Mouse (Mus musculus) thymus, postnatal 4 days (tissue): ENCODE data around the gene Stxbp1.

ENCODE experiments used
- DNase-seq: peaks from one replicate; pipeline ENCODE4 v3.0.0; 2021

Stxbp1 gene

DNA sequence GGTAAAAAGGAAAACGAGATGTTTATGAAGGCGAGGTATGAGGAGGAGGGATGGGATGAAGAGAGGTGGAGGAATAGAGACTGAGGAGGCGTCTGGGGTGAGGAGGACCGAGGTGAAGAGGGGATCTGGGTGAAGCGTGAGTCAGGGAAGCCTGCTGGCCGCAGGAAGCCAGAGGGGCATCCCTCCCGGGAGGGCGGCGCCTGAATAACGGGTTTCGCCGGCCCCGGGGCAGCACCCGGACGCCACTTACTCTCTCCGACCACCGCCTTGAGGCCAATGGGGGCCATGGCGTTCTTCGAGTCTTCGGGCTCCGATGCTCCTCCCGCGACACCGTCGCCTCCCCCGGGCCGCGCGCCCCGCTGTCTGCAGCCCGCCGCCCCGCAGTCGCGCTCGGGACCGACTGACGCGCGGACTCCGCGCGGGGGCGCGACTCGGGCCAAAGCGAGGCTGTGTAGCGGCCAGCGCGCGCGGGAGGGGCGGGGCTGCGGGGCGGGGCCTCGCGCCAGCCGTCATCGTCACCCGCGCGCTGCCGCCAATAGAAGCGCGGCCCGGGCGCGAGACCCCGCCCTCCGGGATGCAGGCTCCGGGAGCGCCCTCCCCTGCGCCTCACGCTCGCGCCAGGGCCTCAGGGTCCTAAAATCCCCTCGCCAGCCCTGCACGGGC is at the start of gene Stxbp1:
Gene Stxbp1 (minus strand): TSS at position 441 of the 663 bp plus-strand sequence.
- DNase-seq, result peak; percentile 95

- no peak for DNase-seq
These were observed 49.6 kb upstream of the Stxbp1 start for GRCm38 (mm10) chr2:32896507-32897147.

DNA sequence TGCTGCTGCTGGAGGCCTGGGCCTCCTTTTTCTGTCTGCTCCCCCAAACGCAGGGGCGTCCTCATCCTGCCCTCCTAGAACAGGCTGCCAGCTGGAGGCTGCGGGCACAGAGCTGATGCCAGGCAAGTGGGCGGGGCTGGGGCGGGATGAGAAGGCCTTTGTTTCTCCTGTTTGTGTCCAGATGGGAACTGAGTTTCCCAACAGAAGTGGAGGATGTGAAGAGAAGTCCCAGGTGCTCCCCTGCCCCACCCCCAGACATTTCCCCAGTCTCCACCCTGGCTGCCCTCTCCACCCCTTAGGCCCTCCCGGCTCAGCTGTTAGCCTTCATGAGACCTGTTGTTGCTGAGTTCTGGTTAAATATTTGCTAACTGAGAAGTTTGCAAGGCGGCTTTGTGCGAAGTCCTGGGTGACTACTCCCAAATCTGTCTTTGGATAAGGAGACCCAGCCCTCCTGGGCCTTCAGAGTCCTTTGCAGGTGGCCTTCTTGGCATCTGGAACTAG is 48.6 kb upstream of the Stxbp1 start:
- no peak for DNase-seq

DNA sequence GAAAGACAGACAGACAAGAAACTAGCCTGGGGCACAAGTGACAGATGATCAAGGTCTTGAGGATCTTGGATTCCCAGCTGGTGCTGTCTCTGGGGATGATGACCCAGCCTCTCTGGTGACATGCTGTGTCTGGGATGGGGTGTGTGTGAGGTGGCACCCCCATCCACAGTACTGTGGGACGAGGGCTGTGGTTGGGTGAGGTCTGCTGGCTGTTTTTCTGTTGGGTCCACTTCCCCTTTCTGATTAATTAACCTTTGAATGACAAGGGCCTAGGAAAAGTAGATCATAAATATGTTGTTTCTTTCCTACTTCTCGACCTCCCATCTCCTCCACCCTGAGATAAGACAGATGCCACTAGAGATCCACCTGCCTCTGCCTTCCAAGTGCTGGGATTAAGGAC is 47.1 kb upstream of the Stxbp1 start:
- DNase-seq, result no peak

GRCm38 (mm10) chr2:32892490-32892889 is 45.4 kb upstream of the Stxbp1 start:
- DNase-seq, result no peak

GRCm38 (mm10) chr2:32891278-32891677 is 44.2 kb upstream of the Stxbp1 start:
- no peak for DNase-seq

- DNase-seq, result no peak
These were observed 43.2 kb upstream of the Stxbp1 start for GRCm38 (mm10) chr2:32890280-32890679.

GRCm38 (mm10) chr2:32888551-32888950 is 41.5 kb upstream of the Stxbp1 start:
- no peak for DNase-seq

DNA sequence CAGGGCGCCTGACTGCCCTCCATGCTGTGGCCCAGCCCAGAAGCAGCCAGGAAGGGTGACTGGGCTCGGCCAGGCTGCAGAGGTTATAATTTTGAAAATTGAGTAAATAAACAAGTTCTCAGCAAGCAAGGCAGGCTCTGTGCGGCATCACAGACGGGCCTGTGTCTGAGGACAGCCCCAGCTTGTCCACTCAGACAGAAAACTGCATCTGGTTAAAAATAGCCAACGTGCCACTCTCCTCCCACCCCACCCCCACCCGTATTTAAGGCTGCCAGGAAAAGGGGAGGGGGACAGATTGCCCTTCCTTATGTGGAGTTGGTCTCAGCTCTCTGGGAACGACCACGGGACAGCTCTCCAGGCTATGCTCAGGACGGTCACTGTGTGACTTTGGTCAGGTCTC is 41.0 kb upstream of the Stxbp1 start:
- no peak for DNase-seq

GRCm38 (mm10) chr2:32884745-32885144 is 37.7 kb upstream of the Stxbp1 start:
- no peak for DNase-seq

- peak; percentile 30 for DNase-seq
These were observed 35.4 kb upstream of the Stxbp1 start for GRCm38 (mm10) chr2:32882283-32883043.

DNA sequence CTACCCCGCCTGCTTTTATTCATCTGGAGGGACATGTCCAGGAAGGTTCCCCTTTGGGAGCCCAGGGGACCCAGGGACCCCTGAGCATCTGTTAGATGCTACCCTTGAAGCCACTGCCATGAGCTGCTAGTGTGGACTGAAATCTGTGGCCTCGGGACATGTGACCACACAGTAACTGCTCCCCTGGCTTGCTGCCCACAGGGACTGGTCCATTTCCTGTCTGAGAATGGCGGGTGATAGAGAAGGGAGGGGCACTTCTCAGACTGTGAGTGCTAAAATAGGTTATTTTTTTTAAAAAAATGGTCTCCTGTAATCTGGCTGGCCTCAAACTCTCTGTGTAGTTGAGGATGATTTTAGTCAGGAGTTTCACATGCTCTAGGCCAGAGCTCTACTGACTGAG is 34.7 kb upstream of the Stxbp1 start:
- no peak for DNase-seq

- no peak for DNase-seq
These were observed 34.0 kb upstream of the Stxbp1 start for GRCm38 (mm10) chr2:32881054-32881453.

DNA sequence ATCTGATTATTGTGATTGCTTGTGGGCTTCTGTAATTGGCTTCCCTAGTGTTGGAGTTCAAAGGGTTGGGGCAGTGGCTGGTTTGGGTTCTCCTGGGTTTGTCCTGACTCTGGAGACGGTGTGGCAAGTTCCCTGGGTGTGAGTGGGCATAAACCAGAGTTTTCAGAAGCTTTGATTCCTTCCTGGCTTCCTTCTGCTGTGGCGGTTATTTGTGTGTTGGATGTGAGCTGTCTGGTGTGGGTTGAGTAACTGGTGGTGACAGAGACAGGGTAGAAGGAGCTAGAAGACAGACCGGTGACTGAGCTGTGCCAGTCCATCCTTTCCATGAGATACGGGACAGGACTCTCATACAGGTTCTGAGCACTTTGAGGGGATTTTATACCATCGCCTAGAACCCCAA is 32.5 kb upstream of the Stxbp1 start:
- DNase-seq, result no peak

GRCm38 (mm10) chr2:32878396-32878795 is 31.4 kb upstream of the Stxbp1 start:
- no peak for DNase-seq

GRCm38 (mm10) chr2:32877761-32878393 is 30.8 kb upstream of the Stxbp1 start:
- DNase-seq, result no peak

DNA sequence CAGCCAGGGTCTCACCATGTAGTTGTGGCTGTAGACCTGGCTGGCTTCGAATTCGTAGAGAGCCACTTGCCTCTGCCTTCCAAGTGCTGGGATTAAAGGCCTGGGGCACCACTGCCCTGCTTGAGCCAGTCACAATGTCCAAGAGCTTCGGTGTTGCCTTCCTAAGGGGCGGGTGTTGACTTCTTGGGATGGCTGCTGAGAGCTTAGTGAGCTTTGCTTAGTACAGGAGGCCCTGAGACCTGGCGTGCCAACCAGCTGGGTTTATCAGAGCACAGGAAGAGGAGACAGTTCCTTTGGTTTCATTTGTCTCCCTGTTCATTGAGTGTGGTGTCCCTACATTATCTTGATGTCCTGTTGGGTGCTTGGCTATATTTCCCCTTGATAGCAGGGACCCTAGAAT is 30.3 kb upstream of the Stxbp1 start:
- DNase-seq, result no peak

DNA sequence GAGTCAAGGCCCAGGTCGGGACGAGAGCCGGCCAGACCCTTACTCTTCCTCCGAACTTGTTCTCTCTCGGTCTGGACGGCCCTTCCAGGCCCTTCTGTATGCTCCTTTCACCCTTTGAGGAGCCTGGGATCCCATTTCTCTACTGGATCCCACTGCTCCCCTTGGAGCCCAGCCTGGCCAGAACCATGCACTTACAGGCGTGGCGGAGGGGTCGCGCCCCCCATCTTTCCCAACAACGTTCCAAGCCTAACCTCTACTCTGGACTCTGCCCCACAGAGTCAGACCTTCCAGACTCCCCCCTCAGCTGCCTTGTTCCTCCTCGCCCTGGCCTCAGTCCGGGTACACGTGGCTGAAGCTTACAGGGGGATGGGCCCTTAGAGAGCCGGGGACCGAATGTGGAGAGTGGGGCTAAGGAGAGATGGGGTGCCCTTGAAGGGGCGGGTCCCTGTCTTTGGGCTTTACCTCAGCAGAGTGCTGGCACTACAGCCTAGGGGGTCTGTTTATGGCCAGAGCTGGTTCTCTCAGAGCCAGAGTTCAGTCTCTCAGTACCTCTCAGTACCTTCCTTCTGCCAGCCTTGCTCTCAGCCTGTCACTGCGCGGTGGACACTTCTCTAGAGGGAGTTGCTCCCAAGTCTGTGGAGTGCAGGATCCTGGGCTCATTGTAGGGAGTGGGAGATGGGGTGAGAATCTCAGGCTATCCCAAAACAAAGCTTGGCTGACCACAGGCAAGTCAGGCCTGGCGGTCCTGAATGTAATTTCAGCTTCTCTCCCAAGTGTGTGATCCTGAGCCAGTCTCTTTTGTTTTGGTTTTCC is 29.7 kb upstream of the Stxbp1 start:
- no peak for DNase-seq

- peak; percentile 78 for DNase-seq
These were observed 28.8 kb upstream of the Stxbp1 start, which contains the start of gene Fam129b for GRCm38 (mm10) chr2:32875675-32876489. Gene Fam129b, plus strand, starts transcription at chr2:32876114.

DNA sequence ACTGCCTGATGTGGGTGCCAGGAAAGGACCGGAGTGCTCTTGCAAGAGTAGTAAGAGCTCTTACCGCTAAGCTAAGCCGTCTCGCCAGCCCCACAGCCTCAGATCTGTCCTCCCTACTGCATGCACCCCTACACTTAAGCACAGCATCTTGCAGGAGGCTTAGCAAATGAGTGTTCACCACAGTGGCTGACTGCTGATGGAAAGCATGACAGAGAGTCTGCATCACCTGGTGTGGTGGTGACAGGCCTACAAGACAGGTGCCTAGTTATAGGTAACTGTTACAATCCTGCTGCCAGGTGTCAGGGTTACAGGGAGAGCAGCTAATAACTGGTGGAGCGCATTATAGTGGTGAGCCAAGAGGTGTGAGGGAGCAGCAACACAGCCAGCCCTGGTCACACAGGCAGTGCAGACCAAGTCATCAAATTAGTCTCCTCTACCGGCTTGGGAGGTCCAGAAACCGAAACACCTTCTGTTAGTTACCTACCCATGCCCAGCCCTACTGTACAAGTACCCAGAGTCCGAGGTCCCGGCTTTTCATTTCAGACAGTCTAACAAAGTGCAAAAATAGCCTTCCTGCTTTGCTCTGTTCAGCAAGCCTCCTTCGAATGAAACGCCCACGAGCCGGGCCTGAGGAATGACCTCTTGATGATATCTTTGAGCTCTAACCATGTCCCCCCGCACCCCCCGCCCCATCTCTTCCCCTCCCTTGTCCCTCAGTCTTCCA is 28.1 kb upstream of the Stxbp1 start:
- no peak for DNase-seq

GRCm38 (mm10) chr2:32874070-32874469 is 27.0 kb upstream of the Stxbp1 start:
- DNase-seq, result no peak
